Mouse (Mus musculus) myocyte (in vitro differentiated cells): Measurements from ENCODE around the gene Tspan15.

ENCODE experiments used
- E2F4 ChIP-seq: IDR thresholded peaks from one replicate; pipeline ENCODE4 v1.6.1; 2011; ENCODE audit warnings: mild to moderate bottlenecking, control low read depth, moderate library complexity; ENCODE audit not compliant: insufficient read depth
- POLR2A ChIP-seq: IDR thresholded peaks from one replicate; pipeline ENCODE4 v1.6.1; 2011; ENCODE audit warnings: low read depth, mild to moderate bottlenecking, control low read depth, moderate library complexity; ENCODE audit not compliant: insufficient read length
- POLR2AphosphoS2 ChIP-seq: IDR thresholded peaks from one replicate; pipeline ENCODE4 v1.6.1; 2011; ENCODE audit warnings: low read depth, control low read depth; ENCODE audit not compliant: insufficient read length
- REST ChIP-seq: IDR thresholded peaks from one replicate; pipeline ENCODE4 v1.6.1; 2011; ENCODE audit warnings: mild to moderate bottlenecking, control low read depth, moderate library complexity; ENCODE audit not compliant: insufficient read depth, insufficient read length
- USF1 ChIP-seq: IDR thresholded peaks from one replicate; pipeline ENCODE4 v1.6.1; 2011; ENCODE audit warnings: low read depth, mild to moderate bottlenecking, control low read depth, moderate library complexity

DNA sequence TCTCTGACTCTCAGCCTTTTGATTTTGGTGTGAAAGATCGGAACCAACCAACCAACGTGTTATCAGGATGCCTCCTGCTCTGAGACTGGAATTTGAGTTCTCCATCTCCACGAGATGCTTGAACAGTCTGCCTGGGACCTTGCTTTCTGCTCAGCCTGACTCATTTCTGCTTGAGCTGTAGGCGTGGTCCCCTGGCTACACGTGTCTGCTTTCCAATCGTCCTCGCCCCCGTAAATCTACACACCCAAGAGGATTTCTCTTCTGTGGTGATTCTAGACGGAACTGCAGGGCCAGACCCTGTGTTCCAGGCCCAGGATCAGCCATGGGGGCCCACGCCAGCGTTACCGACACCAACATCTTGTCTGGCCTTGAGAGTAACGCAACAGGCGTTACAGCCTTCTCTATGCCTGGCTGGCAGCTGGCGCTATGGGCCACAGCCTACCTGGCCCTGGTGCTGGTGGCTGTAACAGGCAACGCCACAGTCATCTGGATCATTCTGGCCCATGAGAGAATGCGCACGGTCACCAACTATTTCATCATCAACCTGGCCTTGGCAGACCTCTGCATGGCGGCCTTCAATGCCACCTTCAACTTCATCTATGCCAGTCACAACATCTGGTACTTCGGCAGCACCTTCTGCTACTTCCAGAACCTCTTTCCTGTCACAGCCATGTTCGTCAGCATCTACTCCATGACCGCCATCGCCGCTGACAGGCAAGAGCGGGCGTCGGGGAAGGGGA is 21.6 kb upstream of the Tspan15 start:
- no peak for TF ChIP-seq POLR2A
- TF ChIP-seq USF1 = no peak
- no peak for TF ChIP-seq POLR2AphosphoS2
- no peak for TF ChIP-seq REST
- TF ChIP-seq E2F4 = no peak
